8 mouse cellular contexts compared by ENCODE assay signal in the genomic region with DNA sequence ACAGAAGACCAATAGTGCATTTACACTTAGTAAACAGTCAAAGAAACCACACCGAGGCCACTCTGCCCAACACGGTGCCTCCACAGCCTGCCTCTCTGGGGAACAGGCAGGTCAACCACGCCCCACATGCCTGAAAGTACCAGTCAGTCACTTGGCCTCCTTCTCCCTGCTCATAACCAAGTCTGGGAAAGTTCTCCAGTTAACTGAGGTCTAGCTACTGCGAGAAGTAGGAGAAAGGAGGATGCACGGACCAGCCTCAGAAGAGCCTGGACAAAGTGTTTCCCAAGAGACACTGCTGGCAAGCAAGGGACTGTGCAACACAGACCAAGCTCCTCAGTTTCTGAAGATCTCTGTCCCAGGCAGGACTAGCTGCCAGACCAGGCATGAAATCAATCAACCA. TPM values are rescaled to one million over a fixed set of nuclear protein-coding genes. Genes with fewer than 3 reads are reported as not detected.
DNase-seq lines count a peak whose midpoint lies in the region; ATAC-seq and TF ChIP-seq lines count a peak whose summit lies in the region.

No protein-coding gene starts in this region.

- peak overlapping the region; percentile 30; the same call in 1 of the 2 replicates for H3K27ac ChIP-seq in intestine, postnatal 0 days (ENCODE audit: low read depth, low read length)
- peak overlapping the region; percentile 96 for H3K27ac ChIP-seq in stomach, postnatal 0 days (replicated peaks)

- 17% methylated on average over 5 of the region's 5 CpGs for WGBS in intestine, postnatal 0 days
- 15% methylated on average over 5 of the region's 5 CpGs for WGBS in stomach, postnatal 0 days

- peak overlapping the region; percentile 98 for H3K4me3 ChIP-seq in E14TG2a.4 (replicated peaks; ENCODE audit: low read length)
- H3K4me3 ChIP-seq in intestine, postnatal 0 days (ENCODE audit: low read depth, low read length) = peak overlapping the region; percentile 90; the same call in 1 of the 2 replicates
- H3K4me3 ChIP-seq in stomach, postnatal 0 days (ENCODE audit: low read depth, low read length) = peak overlapping the region; percentile 89

- peaks cover 57% of the 10 kb centered on the region for H3K36me3 ChIP-seq in E14TG2a.4 (ENCODE audit: insufficient read depth, low read length)
- no peaks in the 10 kb centered on the region; the same call in 1 of the 2 replicates for H3K36me3 ChIP-seq in intestine, postnatal 0 days (ENCODE audit: control insufficient read depth, insufficient read depth)
- H3K36me3 ChIP-seq in stomach, postnatal 0 days (ENCODE audit: control insufficient read depth, insufficient read depth, low read length) = no peaks in the 10 kb centered on the region

- H3K27me3 ChIP-seq in E14TG2a.4 (ENCODE audit: insufficient read depth, low read length) = no peaks in the 10 kb centered on the region
- H3K27me3 ChIP-seq in intestine, postnatal 0 days (replicated peaks; ENCODE audit: control insufficient read depth, insufficient read depth, low read length) = no peaks in the 10 kb centered on the region
- no peaks in the 10 kb centered on the region for H3K27me3 ChIP-seq in stomach, postnatal 0 days (ENCODE audit: control insufficient read depth, insufficient read depth, low read length)

- peak overlapping the region; percentile 95 for H3K4me2 ChIP-seq in intestine, postnatal 0 days (replicated peaks; ENCODE audit: low read depth)
- H3K4me2 ChIP-seq in stomach, postnatal 0 days (replicated peaks; ENCODE audit: low read depth) = peak overlapping the region; percentile 91

- TF ChIP-seq CTCF in E14TG2a.4 (conservative IDR thresholded peaks at IDR 0.05; ENCODE audit: low read length) = no peak
- no peak for TF ChIP-seq CTCF in intestine, postnatal 0 days (IDR thresholded peaks at IDR 0.05; ENCODE audit: low read depth)
- no peak for TF ChIP-seq CTCF in stomach, postnatal 0 days (IDR thresholded peaks at IDR 0.05; ENCODE audit: low read depth)

- DNase-seq in adipocyte (ENCODE audit: low spot score) = peak; percentile 98
- DNase-seq in gastrocnemius, postnatal 10 days = peak; percentile 14
- DNase-seq in lung, adult 18-20 months = peak; percentile 61 to 72
- peak; percentile 70 for DNase-seq in stomach, postnatal 0 days (ENCODE audit: low spot score)
- no peak for DNase-seq in right cerebral cortex, postnatal 36 days (ENCODE audit: low spot score in 2 of 2)
- no peak for DNase-seq in cerebellum, adult 18-20 months

- TF ChIP-seq EP300 in stomach, postnatal 0 days (optimal IDR thresholded peaks at IDR 0.05) = no peak

- H3K9me3 ChIP-seq in E14TG2a.4 (ENCODE audit: low read length) = no peaks in the 10 kb centered on the region
- no peaks in the 10 kb centered on the region for H3K9me3 ChIP-seq in intestine, postnatal 0 days (ENCODE audit: control insufficient read depth)
- H3K9me3 ChIP-seq in stomach, postnatal 0 days (ENCODE audit: control insufficient read depth, low read length) = no peaks in the 10 kb centered on the region

- ATAC-seq in intestine, postnatal 0 days = no peak
- no peak; the same call in 1 of the 2 replicates for ATAC-seq in stomach, postnatal 0 days (ENCODE audit: low FRiP score, low TSS enrichment)

- peak overlapping the region; percentile 24; the same call in 1 of the 2 replicates for H3K9ac ChIP-seq in intestine, postnatal 0 days (ENCODE audit: low read depth, low read length)
- peak overlapping the region; percentile 99 for H3K9ac ChIP-seq in stomach, postnatal 0 days (ENCODE audit: low read length)

- H3K4me1 ChIP-seq in E14TG2a.4 (replicated peaks; ENCODE audit: low read depth, low read length) = peaks cover 76% of the 10 kb centered on the region
- H3K4me1 ChIP-seq in intestine, postnatal 0 days (replicated peaks; ENCODE audit: control insufficient read depth, insufficient read depth, low read length) = peaks cover 16% of the 10 kb centered on the region
- H3K4me1 ChIP-seq in stomach, postnatal 0 days (replicated peaks; ENCODE audit: control insufficient read depth, insufficient read depth) = peaks cover 14% of the 10 kb centered on the region

RNA-seq across cellular contexts. Expression of a gene that starts 2.6 kb away (rescaled TPM):
- 10 to 100 TPM; 38.2 to 45.8 TPM for total RNA-seq in gastrocnemius, postnatal 10 days (2021)
- 39.6 and 46.4 TPM in 2 replicates for polyA plus RNA-seq in intestine, postnatal 0 days (2015; fragmentation: Nextera tagmentation; extraction: Ambion mirVana)
- 44.7 and 56.0 TPM in 2 replicates for polyA plus RNA-seq in stomach, postnatal 0 days (2015; fragmentation: Nextera tagmentation; extraction: Ambion mirVana)

RNA-seq across cellular contexts. Expression of a gene that starts 43.8 kb away (rescaled TPM):
- total RNA-seq in gastrocnemius, postnatal 10 days (2021) = 10 to 100 TPM; 11.8 to 17.2 TPM
- polyA plus RNA-seq in intestine, postnatal 0 days (2015; fragmentation: Nextera tagmentation; extraction: Ambion mirVana) = 11.3 and 12.2 TPM in 2 replicates
- 13.5 and 14.2 TPM in 2 replicates for polyA plus RNA-seq in stomach, postnatal 0 days (2015; fragmentation: Nextera tagmentation; extraction: Ambion mirVana)

Comparison
In these comparisons a context has a peak if more than half of its experiments do, and no peak if none do; other contexts are left out.
1. DNase-seq: peak in adipocyte (single experiment), gastrocnemius, postnatal 10 days (single experiment), lung, adult 18-20 months (2 of 2) and stomach, postnatal 0 days (single experiment); none in right cerebral cortex, postnatal 36 days (0 of 2) and cerebellum, adult 18-20 months (0 of 2).
2. Peak in every context shown above with its lines, with median percentiles within 50 percentile points of each other: H3K4me3 ChIP-seq.